Mouse (Mus musculus) cortical plate, adult 2 months (tissue): ENCODE data around the gene Ralgps2.

ENCODE experiments used
- CTCF ChIP-seq: fragments of 200-500 bp; IDR thresholded peaks from 2 replicates; pipeline ENCODE4 v1.5.1; 2011; ENCODE audit warnings: mild to moderate bottlenecking, control low read depth, low read length; ENCODE audit not compliant: insufficient read depth; ENCODE audit errors: extremely low read depth
- POLR2A ChIP-seq: fragments of 200-500 bp; IDR thresholded peaks from 2 replicates; pipeline ENCODE4 v1.6.1; 2011; ENCODE audit warnings: mild to moderate bottlenecking, low read length, control low read depth; ENCODE audit not compliant: insufficient read depth; ENCODE audit errors: extremely low read depth

- TF ChIP-seq POLR2A (no peak), CTCF (no peak)
These were observed 92.3 kb downstream of the Ralgps2 start for GRCm38 (mm10) chr1:156847098-156847497.
